Mouse (Mus musculus) induced T-regulatory cell, adult 2 months (primary cell): ENCODE results near the gene Bdh1.
A peak's percentile ranks its signal among the peaks of the same experiment; 100 is the strongest.

Experiments
- DNase-seq: peaks from one replicate; pipeline ENCODE4 v3.0.0-alpha.2; 2012; ENCODE audit warnings: low read depth

Gene Bdh1

DNA sequence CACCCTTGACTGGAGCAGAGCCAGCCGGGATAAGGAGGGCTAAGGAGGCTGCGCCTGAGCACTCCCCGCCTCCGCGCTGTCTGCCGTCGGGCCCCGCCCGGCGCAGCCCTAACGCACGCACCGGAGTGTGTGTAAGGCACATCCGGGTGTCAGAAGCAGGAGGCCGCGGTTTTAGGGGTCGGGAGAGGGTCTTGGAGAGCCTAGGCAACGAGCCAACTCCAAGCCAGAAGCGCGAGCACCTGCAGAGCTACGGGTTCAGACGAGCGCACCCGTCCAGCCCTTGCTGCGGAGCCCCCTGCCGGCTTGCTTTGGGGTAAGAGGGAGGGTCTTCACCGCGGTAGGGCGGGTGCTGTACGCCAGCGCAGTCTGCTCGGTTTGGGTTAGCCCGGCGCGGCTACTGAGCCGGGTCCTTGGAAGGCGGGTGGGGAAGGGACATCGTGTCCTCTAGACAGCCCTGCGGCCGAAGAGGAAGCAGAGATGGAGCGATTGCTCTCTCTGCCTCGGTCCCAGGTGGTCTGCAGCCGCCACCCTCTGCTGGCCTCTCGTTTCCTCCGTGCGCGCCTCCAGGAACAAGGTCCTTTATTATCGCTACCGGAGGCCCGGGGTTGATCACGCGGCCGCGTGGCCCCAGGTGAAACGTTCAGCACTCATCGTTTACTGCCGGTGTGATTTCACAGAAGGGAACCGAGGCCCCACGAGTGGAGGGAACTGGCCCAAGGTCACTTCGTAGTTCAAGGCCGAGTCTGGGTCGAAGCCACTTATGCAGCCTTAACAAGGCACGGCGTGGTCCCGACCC lies 6.8 kb downstream of the Bdh1 start:
- DNase-seq, result peak; percentile 80

DNA sequence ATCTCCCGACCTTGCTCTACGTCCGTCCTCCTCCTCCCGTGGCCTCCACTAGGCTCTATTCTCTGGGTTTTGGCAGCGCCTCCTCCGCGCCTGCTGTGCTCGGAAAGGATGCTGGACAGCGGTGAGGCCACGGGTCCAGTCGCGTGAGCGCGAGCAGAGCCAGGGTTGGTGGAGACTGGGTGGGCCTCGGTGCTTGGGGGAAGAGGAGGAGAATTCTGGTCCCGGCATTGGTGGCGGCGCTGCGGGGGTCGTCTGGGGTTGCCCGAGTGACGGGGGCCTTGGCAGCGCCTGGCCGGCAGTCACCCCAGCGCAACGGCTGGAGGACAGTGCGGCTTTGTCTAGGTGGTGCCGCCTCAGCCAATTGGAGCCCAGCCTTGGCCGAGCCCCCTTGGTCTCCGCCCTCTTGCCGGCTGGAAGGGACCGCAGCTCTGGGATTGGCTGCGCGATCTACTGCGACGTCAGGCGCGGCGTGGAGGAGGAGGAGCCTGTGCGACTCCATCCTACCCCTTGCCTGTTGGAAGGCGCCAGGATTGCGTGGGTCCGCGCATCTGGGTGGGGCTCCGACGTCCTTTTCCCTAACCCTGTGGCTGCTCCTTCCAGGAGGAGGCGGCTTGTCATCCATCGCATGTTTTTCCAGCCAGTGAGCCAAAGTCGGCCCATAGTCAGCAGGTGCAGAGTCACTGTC lies 7.5 kb downstream of the Bdh1 start:
- DNase-seq, result peak; percentile 93

GRCm38 (mm10) chr16:31433466-31434110 lies 11.5 kb downstream of the Bdh1 start:
- no peak for DNase-seq

DNA sequence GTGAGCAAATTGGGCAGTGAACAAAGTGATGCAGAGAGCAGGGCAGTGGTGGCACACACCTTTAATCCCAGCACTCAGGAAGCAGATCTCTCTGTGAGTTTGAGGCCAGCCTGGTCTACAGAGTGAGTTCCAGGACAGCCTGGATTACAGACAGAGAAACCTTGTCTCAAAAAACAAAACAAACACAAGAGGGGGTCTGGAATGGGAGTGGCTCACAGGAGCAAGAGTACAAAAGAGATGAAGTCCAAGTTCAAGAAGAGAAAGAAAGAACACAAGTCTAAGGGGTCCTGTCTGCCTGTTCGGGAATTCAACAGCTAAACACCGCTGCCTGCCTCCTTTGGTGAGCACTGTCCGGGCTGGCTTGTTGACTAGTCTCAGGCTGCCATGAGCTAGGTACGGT lies 13.1 kb downstream of the Bdh1 start:
- no peak for DNase-seq

GRCm38 (mm10) chr16:31436085-31436484 lies 14.0 kb downstream of the Bdh1 start:
- no peak for DNase-seq

DNA sequence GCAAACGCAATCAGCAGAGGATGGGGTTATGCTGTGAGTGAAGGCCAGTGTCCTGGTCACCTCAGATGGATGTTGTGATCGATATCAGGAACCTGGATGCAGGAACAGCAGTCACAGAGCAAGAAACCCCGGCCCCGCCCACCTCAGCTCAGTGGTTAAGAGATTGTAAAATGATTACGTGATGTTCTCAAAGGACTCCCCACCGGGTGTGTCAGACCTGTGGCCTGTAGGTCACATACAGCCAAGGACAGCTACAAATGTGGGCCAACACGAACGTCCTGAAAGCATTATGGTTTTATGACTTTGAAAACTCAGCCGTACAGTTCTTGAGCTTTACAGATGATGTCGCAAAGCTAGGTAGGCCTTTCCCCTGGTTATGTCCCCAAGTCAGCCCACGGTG lies 15.3 kb downstream of the Bdh1 start:
- no peak for DNase-seq

GRCm38 (mm10) chr16:31439529-31439928 lies 17.4 kb downstream of the Bdh1 start:
- DNase-seq, result no peak

- DNase-seq, result no peak
Measured at GRCm38 (mm10) chr16:31440046-31440445, 18.0 kb downstream of the Bdh1 start.

DNA sequence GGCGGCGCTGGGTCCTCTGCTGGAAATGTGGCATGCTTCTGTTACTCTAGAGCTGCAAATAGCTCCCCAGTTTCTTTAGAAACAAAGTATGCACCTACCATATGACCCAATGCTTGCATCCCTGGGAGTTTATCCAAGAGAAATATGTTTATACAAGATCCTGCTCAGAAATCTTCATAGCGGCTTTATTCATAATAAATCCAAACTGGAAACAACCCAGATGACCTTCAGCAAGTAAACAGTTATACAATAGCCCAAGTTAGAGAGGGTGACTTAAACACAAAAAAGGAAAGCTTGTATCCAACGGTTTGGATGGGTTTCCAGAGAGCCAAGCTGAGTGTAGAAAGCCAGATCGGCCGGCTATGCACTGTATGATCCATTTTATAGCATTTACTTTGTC lies 22.4 kb downstream of the Bdh1 start:
- no peak for DNase-seq

- no peak for DNase-seq
Measured at GRCm38 (mm10) chr16:31446067-31446853, 24.2 kb downstream of the Bdh1 start.

- DNase-seq, result no peak
Measured at GRCm38 (mm10) chr16:31449973-31450372, 27.9 kb downstream of the Bdh1 start.

- DNase-seq, result no peak
Measured at GRCm38 (mm10) chr16:31451235-31451634, 29.2 kb downstream of the Bdh1 start.

DNA sequence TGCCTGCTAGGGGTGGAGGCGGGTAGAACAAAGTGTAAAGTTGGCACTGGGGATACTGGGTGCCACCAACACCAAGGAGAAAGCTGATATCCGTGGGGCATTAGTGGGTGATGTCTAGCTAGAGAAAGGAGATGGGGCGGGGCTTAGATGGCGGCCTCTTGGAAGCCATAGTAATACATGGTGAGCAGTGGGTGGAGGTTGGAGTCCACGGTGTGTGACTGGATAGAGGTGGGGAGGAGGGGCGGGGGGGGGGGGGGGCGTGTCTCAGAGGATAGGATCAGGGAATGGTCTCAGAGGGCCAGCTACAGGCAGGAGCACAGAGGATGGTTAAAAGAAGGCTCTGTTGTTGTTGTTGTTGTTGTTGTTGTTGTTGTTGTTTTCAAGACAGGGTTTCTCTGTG lies 30.4 kb downstream of the Bdh1 start:
- DNase-seq, result no peak

GRCm38 (mm10) chr16:31454013-31454412 lies 31.9 kb downstream of the Bdh1 start:
- no peak for DNase-seq

GRCm38 (mm10) chr16:31455276-31456045 lies 33.4 kb downstream of the Bdh1 start:
- no peak for DNase-seq

GRCm38 (mm10) chr16:31458229-31458918 lies 36.3 kb downstream of the Bdh1 start:
- peak; percentile 70 for DNase-seq

DNA sequence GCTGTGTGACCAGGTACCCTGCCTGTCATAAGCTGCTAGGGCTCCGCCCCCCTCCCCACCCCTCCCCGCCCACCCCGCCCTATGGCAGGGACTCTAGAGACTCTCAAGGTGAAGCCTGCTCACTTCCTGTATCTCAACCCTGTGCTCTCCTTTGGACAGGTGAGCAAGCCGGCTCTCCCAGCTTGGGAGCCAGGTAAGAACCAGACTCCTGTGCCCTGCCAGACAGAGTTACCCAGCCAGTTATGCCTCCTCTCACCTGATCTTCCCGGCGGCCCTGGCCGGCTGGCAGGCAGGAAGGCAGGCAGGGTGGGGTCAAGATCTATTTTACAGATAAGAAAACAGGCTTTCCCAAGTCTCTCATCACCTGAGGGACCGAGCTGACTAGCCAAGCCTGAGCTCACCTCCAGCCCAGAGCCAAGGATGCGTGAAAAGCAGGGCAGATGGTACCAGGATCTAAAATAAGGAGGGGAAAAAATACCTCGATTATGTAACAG lies 37.9 kb downstream of the Bdh1 start:
- peak; percentile 25 for DNase-seq

DNA sequence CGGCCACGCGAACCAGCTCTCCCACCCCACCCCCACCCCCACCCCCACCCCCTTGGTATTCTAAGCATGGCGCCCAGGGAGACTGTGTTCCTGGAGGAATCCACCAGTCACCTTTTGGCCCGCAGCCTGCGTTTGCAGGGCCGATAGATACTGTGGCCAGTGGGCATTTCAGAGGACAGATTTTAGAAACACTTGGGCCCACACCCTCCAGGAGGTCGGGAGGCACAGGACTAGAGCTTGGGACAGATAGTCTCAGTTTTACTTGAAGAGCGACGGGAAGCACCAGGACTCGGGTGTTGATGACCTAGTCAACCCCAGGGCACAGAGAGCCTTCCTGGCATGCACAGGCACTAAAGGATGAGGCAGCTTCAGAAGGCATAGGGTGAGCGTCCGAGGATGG lies 38.4 kb downstream of the Bdh1 start:
- DNase-seq, result no peak

DNA sequence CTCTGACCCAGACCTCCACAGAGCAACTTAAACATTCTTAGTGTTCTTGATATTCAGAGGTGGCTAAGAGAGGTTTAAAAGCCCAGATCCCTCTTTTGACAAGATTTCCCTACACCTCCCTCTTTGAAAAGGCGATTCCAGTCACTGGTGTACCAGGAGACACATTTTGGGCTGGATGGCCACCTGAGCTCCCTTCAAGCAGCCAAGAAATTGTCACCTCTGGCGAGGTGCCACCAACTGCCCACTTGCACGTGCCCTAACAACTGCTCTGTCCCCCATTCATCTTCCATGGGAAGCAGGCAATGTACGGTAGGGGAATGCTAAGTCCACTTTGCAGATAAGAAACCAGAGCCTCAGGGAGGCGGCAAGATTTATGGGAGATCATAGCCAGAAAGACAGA lies 39.0 kb downstream of the Bdh1 start:
- DNase-seq, result no peak

GRCm38 (mm10) chr16:31462113-31462687 lies 40.1 kb downstream of the Bdh1 start:
- no peak for DNase-seq
